Mouse (Mus musculus) adrenal gland, adult (tissue): Measurements from ENCODE around the gene E130309D02Rik.

Experiments used
- DNase-seq, 2 experiments: peaks; one replicate each; pipeline ENCODE4 v3.0.0; 2022 to 2023; ENCODE audit warnings: low spot score in 1 of 2; ENCODE audit not compliant: inconsistent age in 2 of 2

The E130309D02Rik gene

DNA sequence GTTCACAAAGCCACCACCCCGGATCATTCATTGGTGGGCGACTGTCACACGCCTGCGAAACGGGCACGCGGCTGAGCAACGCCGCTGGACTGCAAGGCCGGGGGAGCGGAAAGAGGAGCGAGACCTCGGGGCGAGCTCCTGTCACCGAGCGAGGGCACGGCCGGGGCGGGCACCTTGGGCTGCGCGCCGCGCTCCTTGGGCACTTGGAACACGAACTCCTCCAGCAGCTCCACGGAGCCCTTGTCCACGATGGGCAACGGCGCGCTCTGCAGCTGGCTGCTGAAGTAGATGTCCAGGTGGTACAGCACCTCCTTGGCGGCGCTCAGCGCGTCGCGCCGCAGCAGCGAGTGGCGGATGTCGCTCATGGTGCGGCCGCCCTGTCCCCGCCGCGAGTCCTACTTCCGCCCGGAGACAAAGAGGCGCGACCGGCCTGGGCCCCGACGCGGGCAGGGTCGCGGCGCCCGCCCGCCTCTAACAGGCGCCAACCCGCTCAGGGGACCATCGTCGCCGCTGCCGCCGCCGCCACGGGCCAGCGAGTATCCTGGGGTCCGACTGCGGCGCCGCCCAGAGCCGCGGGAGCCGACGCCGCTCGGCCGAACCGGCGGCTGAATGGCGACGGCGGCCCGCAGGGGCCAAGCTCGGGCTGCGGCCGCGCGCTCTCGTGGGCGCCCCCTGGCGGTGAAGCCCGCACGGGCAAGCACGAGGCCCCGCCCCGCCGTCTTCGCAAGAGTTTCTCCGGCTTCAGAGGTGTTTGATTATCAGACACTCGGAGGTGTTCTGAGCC is at the start of gene E130309D02Rik:
Gene E130309D02Rik, minus strand, starts transcription at position 631 of the 784 bp plus-strand sequence.
- DNase-seq, result peak; percentile 89 to 96

DNA sequence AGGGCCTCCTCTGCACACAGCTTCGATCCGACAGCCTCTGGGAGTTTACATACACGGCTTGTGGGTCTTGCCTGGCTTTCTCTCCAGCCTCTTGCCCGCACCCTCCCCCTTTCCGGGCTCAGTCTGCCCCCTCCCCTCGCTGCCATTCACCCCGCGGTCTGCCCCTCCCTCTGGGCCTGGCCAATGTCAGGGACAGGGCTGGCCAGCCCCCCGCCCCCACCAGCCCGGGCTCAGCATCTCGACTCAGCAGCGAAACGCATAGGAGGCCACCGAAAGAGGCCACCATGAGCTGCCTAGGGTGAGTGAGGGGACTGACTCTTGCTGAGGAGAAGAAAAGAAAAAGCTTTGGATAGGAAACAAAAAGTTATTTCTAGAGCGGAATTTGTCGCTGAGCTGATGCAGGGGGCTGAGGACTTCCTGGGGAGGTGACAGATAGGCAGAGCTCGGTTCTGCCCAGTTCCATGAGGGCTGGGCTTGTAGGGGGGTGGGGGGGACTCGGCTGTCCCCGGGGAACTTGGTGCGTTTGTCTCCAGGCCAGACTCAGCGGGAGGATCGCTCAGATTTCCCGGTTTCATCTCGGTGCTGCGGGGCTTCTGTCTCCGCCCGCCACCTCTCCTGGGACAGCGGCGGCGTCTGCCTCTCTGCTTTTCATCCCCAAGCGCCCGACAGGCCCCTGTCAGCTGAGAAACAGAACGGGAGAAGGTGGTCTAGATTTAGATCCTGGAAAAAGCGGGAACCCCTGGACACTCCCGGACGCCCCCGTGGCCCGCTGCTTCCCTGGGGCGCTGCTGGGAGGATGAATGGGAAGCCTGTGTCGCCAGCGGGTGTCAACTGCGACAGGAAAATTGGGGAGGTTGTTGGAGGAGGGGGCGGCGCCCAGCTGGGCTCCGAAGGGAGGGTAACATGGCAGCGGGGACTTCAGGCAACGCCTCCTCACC is 48.8 kb upstream of the E130309D02Rik start:
- peak in 1 of 2 experiments; percentile 49 for DNase-seq

DNA sequence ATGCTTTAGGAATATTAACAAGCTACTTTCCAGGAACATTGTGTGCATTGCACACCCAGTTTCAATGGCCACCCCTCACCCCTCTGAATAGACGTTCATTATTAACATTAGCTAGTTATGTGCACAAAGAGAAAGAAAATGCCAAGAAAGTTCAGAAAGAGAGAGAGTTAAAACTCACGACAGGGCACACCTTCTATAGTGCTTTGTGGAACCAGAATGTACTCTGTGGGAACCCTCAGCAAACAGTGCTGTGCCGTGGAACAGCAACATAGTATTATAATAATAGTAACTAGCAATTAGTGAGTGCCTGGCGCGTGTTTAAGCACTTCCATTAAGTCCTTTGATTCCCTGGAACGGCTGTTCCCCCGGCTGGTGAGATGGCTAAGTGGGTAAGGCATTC is 46.3 kb upstream of the E130309D02Rik start:
- no peak for DNase-seq

DNA sequence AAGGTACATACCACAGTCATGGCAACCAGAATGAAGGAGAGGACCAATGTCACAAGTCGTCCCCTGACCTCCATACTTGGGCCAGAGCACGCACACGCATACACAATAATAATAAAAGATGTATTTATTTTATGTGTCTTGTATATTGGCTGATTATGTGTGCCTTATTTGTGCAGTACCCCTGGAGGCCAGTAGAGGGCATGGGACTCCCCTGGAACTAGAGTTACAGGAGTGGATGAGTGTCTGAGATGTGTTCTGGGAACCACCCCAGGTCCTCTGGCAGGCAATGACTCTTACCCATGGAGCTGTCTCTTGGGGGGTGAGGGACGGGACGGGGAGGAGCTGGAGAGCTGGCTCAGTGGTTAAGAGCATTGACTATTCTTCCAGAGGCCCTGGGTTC is 44.8 kb upstream of the E130309D02Rik start:
- peak in 1 of 2 experiments; percentile 41 for DNase-seq

DNA sequence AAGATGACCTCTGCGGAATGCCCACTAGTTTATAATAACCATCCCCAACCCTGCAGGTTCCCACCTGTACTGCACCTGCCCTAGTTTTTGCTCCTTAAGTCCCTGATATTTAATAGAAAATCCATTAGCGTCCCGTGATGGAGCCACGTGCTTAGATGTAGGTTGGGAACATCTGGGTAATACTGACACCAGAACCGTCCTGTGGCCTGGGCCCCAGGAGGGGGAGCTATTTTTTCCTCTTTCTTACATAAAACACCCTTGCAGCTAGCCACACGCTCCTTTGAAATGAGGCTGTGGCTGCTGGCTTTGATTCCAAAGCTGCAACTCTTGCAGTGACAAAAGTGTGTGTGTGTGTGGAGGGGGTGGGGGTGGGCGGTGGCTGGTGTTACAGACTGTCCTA is 44.1 kb upstream of the E130309D02Rik start:
- no peak for DNase-seq

DNA sequence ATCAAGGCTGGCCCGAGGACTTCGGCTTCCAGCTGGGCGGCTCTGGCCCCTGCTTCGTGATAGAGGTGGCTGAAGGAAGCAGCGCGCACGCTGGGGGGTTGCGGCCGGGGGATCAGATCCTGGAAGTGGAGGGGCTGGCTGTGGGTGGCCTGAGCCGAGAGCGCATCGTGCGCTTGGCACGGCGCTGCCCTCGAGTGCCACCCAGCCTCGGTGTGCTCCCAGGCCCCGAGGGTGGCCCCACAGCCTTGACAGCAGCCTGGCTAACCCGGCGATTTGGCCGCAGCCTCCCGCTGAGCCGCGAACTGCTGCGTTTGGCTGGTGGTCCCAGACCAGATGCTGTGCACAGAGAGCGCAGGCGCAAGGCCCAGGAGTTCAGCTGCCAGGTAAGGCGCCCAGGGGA is 42.4 kb upstream of the E130309D02Rik start:
- DNase-seq, result no peak

DNA sequence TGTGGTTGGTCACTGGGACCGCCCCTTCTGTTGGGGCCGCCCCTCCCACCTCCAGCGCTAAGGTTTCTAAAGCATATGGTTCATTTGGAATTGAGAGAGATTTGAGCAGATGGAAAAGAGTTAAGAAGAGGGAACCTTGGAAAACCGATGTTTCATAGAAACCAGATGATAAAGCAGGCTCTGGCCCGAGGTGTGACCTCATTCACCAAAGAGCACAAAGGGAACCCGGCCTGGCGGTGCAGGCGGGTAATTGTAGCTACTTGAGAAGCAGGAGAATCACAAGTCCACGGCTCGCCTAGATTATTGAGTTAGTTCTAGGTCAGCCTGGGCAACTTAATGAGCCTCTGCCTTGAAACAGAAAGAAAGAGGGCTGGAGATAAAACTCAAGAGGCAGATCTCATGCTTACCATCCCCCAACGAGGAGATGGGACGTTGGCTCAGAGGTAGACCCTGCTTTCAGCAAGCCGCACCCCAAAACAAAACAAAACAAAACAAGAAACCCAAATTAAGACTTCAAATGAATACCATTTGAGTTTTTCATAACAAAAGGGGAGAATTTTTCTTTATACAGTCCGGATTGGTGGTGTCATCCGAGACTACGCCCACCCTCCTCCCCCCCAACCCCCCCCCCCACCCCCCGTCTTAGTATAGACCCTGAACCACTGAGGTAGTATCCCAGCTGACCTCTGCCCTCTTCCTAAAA is 41.7 kb upstream of the E130309D02Rik start, which contains the start of gene Grid2ip:
Gene Grid2ip, plus strand, starts transcription at position 653 of the 703 bp plus-strand sequence.
- DNase-seq, result no peak

DNA sequence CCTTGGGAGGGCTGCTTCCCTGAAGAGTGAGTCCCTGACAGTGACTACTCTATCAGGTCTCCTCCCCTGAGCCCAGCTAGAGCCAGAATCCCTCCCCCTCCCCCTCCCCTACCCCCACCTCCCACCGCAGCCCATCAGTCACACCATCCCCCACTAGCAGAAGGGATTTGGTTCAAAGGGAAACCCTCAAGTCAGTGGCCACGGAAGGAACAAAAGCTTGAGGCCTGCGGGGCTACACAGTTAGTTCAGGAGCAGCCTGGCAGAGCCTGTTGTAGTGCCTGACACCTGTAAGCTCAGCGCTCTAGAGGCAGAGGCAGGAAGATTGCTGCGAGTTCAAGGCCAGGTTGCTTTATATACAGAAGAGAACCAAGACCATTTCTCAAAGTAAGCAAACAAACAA is 40.9 kb upstream of the E130309D02Rik start:
- no peak for DNase-seq

DNA sequence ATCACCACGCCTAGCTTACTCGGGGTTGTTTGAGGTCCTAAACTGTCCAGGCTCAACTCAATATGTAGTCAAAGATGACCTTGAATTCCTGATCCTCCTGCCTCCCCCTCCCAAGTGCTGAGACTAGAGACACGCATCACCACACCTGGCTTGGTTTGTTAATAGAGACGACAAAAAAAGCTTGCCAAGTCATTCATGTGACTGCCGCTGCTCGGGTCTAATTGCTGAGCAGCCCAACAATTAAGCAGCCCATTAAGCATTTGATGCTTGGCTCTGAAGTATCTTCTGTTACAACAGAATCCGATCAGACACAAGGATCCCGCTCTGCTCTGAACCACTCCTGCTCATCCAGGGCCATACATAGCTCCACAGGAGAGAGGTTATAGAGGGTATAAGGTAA is 31.2 kb upstream of the E130309D02Rik start:
- no peak for DNase-seq

DNA sequence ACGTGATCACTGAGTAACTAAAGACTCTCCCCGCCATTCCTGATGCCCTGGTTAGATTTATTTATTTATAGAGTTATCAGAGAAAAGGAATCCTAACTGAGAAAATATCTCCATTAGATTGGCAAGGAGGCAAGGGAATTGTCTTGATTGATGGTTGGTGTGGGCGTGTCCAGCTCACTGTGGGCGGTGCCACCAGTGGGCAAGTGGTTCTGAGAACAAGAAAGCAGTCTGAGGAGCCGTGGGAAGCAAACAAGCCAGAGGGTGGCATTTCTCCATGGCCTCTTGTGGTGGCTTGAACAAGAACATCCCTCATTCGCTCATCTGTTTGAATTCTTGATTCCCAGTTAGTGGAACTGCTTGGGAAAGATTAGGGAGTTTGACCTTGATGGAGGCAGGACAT is 24.4 kb upstream of the E130309D02Rik start:
- no peak for DNase-seq

DNA sequence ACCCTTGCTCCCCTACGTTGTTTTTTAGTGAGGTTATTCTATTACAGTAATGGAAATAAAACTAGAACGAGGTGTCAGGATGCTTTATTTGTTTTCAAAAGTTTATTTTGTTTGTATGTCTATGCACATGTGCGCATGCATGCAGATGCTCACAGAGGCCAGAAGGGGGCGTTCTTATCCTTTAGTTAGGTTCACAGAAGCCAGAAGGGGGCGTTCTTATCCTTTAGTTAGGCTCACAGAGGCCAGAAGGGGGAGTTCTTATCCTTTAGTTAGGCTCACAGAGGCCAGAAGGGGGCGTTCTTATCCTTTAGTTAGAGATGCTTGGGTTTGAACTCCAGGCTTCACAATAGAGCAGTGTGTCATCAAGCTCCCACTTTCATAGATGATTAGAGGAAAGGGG is 21.4 kb upstream of the E130309D02Rik start:
- DNase-seq, result no peak

DNA sequence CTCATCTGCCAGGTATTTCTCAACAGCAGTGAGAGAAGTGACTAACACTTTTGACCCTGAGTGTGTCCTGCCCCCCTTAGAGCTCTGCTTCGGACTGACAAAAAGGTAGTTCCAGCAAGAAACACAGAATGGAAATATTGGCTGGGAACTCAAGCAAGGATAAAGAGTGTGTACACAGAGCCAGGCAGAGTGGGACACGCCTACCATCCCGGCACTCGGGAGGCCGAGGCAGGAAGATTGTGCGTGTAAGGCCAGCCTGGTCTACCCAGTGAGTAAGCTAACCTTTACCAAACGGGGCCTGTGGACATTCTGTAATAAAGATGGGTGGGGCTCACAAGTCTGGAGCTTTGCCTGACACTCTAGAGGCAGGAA is 19.9 kb upstream of the E130309D02Rik start:
- peak in 1 of 2 experiments; percentile 83 for DNase-seq

DNA sequence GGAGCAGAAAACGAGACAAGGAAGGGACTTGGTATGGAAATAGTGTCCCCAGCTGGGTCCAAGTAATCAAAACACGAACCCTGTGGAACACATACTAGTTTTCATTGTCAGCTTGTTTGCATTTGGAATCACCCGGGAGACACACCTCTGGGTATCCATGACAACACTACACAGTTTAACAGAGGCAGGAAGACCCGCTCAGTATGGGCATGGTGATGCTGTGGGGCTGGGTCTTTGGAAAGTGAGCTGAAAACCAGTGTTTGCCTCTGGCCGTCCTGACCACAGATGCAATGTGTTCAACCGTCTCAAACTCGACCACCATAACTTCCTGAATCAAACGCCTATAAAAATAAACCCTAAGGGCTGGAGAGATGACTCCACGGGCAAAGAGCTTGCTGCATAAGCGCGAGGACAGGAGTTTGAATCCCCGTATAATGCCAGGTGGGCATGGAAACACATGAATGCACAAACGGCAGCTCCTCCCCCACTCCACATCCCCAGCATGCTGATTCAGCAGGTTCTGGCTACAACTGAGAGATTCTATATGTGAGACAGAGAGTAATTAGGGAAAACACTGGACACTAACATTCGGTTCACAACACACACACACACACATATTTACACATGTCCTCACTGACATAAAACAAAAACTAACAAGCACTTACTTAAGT is 19.4 kb upstream of the E130309D02Rik start:
- DNase-seq, result peak in 1 of 2 experiments; percentile 40

DNA sequence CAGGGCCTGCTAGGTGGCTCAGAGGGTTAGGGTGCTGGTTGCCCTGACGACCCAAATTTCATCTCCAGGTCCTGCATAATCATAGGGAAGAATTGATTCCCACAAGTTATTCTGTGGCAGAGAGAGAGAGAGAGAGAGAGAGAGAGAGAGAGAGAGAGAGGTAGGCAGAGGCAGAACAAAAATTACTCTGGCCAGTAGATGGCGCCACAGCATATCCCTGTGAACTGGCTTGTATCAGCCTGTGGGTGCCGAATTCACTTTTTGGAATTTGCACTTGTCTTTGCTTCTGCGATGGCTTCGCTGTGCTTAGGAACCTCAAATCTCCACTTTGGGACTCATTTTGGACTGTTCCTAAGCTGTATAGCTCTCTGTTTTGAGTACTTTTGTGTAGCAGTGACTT is 18.7 kb upstream of the E130309D02Rik start:
- peak; percentile 61 to 91 for DNase-seq

DNA sequence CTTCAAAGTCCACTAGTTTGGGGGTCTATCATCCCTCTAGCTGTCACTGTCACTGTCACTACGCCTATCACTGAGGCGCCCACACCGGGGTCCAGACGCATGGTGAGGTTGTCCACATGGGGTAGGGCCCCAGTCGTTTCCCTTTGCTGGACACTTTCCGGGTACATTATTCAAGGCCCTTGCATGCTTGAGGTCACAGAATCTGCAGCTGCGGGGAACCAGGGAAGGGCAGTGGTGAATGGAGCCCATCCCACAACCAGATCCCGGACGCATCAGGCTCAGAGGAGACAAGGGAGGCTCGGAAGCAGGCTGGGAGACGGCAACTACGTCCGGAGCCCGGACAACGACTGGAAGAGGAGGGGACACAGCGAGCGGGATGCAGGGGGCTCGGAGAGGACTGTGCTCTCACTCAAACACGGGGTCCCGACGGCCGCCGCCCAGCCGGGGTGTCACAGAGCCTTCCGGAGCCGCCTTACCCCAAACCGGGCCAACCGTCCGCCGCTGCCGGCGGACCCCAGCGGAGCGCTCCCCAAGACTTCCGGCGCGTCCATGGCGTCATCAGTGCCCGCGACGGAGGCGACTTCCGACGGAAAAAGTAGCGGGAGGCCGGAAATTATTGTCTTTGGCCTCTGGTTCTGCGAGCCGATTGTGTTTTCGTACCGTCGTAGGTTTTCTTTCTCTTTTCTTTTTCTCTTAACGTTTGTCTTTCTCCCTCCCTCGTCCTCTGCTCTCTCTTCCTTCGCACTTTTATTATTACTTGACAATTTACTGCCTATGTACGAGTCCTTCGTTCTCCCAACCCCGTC is 13.7 kb upstream of the E130309D02Rik start, which contains the start of gene Zdhhc4:
Gene Zdhhc4, minus strand, starts transcription at position 567 of the 806 bp plus-strand sequence.
- DNase-seq, result peak; percentile 91 to 97

DNA sequence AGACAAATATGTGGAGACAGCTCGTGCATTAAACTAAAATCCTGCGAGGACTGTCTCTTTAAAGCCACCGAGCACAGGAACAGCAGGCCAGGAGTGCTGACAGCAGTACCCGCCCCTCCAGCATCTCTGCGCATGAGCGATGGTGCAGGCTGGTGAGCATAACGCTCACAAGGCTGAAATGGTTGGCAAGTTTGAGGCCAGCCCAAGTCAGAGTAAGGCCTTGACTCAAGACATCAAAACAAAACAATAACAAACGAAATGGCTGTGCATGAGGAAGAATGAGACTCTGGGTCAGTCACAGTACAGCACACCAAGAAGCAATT is 2.1 kb upstream of the E130309D02Rik start:
- DNase-seq, result no peak

DNA sequence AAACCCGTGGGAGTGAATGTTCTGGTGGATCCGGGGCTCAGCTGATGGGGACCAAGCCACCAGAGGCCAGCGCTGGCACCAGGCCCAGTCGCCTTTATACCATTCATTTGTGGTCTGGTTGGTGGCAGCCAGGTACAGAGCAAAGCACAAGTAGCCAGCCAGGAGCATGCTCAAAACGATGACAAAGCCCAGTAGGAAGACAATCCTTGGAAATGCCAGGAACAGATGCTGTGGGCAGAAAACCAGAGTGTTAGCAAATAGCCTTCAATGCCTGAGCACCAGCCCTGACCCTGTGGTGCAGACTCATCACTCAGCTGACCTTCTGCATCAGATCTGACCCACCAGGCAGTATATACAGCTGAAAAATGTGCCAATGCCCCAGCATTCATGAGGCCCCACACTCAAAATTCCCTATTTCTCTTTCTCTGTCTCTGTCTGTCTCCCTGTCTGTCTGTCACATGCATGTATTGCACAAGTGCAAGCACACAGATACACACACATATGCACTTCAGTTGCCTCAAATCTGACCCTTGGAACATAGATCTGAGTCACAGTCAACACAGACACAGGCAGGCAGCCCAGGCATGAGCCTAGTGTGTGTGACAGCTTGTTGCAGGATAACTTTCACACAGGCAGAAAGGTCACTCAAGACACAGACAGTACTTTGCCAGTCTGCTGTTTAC is 1.6 kb upstream of the E130309D02Rik start:
- peak; percentile 73 to 88 for DNase-seq

DNA sequence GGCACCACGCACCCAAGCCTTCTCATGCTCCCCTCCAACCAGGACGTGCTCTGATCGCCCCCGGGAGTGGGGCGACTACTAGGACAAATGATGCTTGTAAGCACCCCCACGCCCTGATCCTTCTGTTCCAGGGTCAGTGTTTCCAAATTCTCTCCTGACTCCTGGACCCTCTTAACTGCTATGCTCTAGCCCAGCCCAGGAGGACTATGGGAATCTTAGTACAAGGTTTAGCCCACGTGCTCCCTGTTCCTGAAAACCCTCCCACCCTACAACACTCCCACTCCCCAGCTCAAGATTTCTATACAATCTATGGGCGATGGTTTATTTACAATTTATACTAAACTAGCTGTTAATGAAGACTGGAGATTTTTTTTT is 341 bp upstream of the E130309D02Rik start:
- DNase-seq, result no peak

DNA sequence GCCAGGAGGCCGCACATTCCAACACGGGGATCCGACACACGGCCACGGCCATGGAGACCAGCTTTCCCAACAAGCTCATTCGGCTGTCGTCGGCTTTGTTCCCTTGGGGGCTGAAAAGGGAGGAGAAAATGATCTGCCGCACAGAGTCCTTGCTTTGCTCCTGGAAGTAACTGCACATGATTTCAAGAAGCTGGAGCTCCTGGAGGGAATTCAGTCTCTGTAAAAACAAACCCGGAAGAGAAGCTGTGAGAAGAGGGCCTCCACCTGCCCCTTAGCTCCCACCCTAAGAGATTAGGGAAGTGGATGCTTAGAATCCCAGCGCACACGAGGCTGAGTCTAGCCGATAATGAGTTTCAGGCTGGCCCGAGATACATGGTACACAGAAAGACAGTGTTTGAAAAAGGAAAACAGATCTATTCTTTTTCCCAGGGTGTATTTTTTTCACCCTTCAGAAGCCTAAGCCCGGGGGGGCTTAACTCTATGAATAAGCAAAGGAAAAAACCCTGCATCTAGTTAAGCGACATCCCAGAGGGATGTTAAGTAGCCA is 904 bp downstream of the E130309D02Rik start:
- DNase-seq, result peak in 1 of 2 experiments; percentile 55
